Mouse (Mus musculus) megakaryocyte progenitor cell, adult 5-6 weeks (primary cell): ENCODE results near the gene Gm12216. TPM values are rescaled to one million over a fixed set of nuclear protein-coding genes. Genes with fewer than 3 reads are reported as not detected.

Experiments used
- ATAC-seq: replicated peaks from 2 replicates; pipeline ENCODE4 v1.8.0; 2016; ENCODE audit warnings: mild to moderate bottlenecking, moderate TSS enrichment, inconsistent platforms; ENCODE audit not compliant: poor library complexity
- total RNA-seq, 2 experiments: library from RNA; stranded (forward) in 1 of 2; stranded (reverse) in 1 of 2; fragments of 157-497, 149-512 nt in 1 of 2; fragments of 200-1000 nt in 1 of 2; gene quantifications; 2 replicates each; pipeline versions ENCODE4 v1.2.3 to v1.2.4; 2015 to 2017

Gene Gm12216
- total RNA-seq, 2 experiments from 2014 or later: 0.21 to 2.4 TPM

DNA sequence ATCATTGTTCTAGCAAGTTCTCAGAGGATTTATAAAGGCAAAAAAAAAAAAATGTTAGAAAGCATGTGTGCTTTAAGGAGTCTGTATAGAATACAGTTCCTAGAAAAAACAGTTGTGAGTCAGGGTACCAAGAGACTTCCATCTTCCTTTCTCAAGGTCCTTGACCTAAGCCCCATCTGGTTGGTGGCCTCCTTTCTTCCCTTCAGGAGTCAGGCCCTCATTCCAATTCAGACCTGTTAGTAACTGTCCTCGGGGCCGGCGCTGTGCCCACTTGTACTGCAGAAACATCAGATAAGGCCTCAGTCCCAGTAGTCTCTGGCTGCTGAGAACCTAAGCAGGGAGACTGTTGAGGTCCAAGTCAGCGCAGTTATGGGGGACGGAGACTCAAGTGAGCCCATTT lies 86.0 kb downstream of the Gm12216 start, which contains the start of gene Gm17334:
Gene Gm17334, minus strand, starts transcription at position 101 of the 400 bp plus-strand sequence.
- ATAC-seq: no peak

DNA sequence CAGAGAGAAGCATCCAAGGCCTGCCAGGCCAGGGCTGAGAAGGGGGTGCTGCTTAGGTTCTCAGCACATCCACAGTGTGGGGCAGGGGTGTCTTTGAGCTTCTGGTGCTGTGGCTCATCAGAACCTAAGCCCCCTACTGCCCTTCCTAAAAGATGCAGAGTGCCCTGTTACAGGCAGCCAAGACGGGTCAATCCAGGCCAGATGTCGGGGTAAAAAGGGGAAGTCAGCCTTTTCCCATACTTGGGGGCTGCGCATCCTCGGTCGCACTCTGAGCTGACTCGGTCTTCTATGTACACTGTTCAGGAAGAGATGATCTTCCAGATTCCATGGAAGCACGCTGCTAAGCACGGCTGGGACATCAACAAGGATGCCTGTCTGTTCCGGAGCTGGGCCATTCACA lies 86.5 kb downstream of the Gm12216 start:
- ATAC-seq: peak; percentile 27

DNA sequence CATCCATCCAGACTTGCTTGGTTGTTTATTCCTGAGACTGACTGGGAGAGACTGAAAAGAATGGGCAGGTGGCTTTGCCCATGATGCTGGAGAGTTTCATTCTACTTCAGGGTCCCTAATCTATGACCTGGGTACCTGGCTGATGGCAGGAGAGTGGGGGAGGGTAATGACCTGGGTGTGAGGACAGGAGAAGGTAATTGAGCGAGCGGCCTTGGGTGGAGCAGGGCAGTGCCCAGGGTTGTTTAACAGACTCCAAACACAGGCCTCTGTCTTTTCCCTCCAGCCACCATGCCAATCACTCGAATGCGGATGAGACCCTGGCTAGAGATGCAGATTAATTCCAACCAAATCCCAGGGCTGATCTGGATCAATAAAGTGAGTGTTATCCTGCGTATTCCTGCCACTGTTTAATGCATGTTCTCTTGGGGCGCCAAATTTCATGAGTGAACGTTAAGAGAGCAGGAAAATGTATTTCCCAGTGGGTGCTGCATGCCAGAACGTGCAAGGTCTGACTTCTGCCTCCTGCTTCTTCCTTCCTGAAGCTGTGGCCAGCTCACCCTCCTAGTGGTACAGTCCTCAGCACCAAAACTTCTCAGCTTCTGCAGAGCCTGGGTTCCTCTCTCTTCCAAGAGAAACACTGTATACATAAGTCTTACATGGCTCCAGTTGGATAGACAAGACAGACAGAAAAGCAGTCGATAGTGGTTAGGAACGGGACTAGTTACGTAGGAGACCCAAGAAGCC lies 87.9 kb downstream of the Gm12216 start:
- no peak for ATAC-seq

DNA sequence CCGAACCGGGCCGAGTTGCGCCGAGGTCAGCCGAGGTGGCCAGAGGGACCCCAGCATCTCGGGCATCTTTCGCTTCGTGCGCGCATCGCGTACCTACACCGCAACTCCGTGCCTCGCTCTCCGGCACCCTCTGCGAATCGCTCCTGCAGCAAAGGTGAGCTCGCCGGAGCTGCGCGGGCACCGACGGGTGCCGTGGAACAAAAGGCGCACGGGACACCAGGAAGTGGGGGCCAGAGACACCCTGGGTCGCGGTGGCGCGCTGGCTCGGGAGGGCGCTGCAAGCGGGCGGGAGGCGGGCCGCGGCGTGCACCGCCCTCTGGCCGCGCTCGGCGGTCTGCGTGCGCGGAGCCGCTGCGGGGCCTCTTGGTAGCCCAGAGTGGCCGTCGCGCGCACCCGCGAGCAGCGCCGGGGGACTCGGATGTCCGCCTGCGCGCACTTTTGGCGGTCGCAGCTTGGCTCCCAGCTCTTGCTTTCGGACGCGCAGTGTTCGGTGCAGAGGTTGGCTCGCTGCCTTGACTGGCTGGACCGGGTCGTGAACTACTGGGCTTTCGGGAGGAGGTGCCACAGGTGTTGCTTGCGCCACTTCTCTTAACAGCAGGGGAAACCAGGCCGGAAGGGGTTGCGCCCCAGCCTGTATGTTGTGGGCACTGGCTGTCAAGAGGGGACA lies 88.8 kb downstream of the Gm12216 start:
- ATAC-seq: peak; percentile 32

DNA sequence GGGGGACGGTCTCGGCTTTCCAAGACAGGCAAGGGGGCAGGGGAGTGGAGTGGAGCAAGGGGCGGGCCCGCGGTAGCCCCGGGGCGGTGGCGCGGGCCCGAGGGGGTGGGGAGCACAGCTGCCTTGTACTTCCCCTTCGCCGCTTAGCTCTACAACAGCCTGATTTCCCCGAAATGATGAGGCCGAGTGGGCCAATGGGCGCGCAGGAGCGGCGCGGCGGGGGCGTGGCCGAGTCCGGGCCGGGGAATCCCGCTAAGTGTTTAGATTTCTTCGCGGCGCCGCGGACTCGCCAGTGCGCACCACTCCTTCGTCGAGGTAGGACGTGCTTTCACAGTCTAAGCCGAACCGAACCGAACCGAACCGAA lies 89.3 kb downstream of the Gm12216 start, which contains the start of gene Irf1:
Gene Irf1, plus strand, starts transcription at position 255 of the 365 bp plus-strand sequence.
- ATAC-seq: peak; percentile 85

DNA sequence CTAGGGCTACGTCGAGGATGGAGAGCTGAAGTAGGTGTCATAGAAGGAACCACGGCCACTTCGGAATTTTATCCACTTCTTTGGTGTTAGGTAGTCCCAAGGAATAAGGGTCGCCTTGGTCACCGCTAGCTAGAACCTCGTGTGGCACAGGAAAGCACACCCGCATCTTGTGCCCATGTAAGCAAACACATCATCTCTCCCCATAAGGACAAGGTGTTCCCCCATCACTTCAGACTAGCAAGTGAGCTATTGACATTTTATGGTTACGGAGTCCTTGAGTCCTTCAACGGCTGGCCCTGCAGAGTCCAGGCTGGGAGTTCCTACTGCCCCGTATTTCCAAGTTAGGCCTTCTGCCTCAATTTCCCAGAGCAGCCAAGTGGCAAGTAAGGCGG lies 89.9 kb downstream of the Gm12216 start:
- no peak for ATAC-seq

DNA sequence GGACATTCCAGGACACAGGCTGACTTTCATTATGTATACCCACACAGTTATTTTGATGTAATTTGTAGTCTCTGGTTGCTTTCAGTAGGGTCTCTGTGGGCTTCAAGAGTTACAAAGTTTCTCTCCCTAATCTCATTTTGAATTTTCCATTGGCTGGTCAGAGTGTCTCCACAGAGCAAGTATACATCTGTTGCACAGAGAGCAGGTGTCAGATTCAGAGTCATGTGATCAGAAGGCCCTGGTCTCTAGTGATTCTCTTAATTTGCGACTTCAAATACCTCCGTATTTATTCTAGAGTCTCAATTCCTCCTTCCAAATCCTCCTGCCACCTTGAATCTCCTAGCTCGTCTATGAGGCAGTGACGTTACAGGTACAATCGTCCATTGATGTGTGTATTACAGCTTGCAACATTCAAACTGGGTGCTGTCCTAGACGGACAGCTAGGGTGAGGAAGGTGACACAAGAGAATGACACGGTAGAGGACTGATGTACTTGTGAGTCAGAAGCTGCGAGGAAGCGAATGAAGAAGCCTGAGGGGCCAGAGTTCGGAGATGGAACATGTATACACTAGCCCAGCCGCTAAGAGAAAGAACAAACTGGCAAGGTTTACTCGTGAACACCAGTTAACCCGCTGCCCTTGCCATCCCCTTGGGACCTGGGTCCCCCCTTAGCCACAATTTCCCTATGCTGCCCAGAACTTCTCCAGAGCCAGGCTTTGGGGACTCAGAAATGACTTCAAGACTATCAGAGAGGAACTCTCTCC lies 90.5 kb downstream of the Gm12216 start:
- ATAC-seq: no peak

DNA sequence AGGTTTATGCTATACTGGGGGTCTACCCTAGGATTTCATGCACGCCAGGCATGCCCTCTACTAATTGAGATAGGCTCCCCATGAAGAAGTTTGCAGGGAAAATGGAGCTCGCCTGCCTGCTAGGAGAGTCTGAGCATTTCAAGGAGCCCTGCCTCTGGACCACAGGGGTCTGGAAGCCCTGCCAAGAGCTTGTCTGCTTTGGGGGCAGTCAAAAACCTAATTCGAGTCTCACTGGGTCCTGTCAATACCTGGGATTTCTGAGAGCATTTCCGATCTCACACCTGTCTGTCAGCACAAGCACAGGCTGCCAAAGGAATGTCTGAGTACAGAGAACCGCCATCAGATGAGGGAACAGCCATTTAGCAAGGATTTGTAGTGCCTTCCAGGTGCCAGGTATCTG lies 94.5 kb downstream of the Gm12216 start:
- no peak for ATAC-seq

DNA sequence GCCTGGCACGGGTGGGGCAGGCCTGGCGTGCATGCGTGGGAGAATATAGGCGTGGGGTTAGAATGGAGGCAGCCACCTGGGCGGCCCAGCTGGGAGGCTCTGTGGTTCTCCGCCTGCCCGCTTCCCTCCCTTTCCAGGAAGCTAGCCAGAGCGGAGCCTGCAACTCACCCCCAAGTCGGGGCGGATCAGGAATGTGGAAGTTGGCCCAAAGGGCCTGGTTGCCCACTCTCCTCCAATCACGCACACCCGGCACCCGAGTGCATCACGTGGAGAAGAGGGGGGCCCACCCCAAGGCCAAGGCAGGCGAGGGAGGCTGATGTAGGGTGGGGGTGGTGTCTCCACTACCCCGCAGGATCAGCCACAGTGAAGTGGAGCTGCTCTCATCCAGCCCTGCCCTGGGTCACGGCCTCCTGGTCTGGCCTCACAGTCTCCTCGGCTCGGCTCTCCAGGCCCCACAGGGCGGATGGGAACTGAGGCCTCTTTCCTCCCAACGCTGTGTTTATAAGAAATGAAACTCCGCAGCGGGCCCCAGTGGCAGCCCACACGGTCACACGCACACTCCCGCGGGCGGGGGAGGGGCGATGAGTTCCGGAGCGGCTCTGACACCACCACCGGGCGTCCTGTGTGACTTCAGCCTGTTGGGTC lies 95.4 kb downstream of the Gm12216 start:
- peak; percentile 78 for ATAC-seq

DNA sequence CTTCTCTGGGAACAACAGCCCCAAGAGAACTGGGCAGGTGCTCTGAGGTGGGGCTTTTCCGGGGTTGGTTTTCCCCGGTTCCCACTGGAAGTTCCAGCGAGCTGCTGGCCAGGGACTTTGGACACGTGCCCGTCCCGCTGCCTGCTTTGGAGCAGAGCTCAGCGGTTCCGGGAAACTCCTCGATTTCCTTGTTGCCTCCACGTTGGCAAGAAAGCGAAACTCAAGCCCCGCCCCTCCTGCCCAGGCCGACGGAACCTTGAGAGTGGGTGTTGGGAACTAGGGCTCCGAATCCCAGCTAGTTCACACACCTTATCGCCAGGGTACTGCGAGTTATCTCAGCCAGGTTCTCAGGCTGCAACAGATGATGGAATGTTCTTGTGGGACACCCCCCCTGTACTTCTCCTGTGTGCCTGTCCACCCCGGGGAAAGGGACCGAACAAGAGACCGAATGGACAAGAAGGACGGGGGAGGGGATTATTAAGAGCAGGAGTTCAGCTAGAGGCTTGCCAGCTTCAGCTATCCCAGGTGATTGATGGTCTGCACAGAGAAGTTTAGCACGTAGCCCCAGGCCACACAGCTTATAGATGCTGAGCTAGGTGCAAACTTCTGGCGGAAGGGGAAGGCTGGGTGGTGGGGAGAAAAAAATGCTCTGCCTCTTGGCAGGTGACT lies 96.1 kb downstream of the Gm12216 start:
- peak; percentile 21 for ATAC-seq

DNA sequence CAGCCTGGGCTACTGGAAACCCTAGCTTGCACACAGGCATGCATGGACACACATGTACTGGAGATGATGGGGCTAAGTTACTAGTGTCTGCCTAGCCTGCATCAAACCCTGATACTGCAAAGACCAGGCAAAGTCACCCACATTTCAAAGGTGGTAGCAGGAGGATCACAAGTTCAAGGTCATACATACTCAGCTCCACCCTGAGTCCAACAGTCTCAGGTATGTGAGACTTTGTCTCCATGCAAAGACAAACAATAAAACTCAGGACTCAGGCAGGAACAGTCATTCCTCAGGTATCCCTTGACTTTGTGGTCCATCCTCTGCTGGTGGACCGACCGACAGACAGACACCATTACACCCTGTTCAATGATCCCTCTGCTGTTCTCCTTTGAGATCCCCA lies 96.6 kb downstream of the Gm12216 start:
- no peak for ATAC-seq

DNA sequence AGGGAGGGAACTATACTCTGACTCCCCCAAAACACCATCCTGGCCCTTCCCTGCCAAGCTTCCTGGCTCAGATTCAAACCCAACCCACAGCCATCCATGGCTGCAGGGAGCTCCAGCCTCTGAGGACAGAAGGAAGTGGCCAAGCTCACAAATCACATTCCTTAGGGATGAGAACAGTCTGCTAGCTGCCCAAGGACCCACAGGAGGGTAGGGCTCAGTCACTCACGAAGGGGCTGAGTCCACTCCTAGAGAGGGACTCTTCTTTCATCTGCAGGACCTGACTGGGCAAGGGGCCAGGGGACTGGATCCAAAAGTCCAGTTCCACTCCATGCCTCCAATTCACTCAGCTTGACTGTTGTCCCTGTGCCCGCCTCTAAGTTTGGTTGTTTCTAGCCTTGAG lies 97.2 kb downstream of the Gm12216 start:
- ATAC-seq: no peak

DNA sequence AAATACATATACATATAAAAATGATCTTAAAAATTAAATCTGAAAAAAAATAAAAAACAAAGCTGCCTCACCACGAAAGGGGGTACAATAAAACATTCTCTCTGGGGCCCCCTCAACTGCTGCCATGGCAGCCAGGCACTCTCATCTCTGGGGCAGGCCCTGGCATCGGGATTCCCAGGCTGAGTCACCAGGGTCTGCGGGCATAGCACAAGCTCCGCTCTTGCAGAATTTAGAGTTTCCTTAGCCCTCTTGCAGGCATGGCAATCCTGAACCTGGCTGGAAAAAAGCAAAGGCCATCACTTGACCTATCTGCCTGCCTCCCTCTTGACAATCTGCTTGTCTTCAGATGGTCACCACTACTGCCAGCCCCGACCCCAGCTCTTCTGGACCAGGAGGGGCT lies 97.8 kb downstream of the Gm12216 start:
- no peak for ATAC-seq

DNA sequence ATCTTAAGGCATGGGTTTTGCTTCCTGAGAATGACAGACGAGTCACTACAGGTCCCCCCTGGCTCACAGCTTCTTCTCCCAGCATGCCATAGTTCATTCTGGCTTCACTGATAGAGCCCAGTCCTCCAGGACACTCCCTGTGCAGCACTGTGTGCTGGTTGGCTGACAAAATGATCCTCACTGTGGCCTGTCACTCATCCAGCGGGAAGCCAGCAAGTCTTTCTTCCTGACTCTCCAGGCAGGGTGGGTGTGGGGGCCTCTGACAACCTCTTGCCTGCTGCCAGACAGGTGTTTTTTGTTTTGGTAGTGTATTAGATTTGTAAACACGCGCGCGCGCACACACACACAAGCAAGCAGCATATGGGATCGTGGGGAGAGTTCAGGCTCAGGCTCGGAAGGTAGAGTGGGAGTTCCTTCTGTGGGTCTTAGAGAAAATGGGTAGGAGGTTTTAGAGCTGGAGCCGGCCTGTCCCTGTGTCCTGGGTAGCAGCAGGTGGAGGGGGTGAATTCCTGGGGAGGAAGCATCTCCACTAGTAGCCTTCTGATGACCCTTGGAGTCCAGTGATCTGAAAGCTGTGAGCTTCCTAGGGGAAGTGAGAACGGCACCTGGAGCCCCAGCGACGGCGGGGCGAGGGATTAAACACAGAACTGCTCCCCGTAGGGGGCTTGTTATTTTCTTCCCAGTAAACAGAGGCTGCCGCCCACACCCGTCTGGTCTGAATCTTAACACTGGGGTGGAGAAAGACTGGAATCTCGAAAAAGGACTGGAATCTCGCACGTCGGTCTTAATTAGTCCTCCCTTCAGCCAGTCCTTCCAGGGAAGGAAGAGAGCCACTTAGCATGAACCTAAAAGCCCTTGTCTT lies 99.3 kb downstream of the Gm12216 start:
- ATAC-seq: no peak

DNA sequence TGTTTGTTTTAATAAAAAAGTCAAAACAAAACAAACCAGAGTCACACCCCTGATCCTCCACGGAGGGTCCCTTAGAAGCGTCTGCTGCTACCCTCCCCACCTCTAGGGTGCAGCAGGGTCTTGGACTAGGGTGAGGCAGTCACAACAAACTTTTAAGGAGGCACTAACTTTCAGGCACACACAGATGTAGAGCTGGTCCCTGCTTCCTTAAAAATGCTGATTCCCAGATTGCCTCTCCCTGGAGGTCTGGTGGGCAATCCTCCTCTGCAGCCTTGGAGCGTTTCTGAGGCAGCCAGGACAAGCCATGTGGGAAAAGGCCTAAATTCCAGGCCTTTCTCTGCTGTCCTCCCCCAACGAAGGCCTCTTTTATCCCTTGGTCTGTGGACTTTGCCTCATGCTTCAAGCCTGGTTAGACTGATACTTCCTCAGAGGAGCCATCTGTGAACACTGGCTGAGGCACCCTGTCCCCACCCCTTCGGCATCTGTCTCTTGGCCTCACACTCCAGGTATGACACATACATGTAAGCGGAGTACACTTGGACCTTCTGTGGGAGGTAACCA lies 100.2 kb downstream of the Gm12216 start:
- ATAC-seq: no peak

DNA sequence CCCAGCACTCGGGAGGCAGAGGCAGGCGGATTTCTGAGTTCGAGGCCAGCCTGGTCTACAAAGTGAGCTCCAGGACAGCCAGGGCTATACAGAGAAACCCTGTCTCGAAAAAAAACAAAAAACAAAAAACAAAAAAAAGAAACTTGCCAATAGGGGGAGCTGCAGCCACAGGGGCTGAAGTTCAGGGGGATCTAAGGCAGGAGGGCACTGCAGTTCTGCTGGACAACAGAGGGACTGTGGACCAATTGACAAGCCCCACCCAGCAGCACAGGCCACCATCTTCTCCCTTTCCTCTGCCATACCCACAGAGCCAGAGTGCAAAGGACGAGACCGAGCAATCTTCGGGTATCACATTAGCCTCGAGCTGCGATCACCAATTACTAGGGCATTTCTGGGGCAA lies 101.0 kb downstream of the Gm12216 start:
- ATAC-seq: 0 out of 2 replicates have a peak, but pooled peaks have one; percentile 56

DNA sequence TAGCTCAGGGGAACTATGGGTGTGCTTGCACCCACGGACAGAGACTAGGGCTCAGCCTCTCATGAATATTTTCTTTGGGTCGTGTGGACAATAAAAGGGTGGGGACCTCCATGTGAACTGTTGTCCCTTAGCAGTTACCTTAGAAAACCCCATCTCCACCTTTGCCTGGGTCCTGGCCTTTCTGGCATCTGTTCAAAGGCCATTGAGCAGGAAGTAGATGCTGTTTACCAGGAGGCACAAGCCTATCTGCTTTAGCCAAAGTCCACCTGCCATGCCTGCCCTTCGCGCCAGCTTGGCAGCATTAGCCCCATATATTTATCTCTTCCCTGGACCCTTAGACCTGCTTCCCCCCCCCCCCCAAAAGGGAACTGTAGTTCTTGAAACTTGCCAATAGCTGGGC lies 101.4 kb downstream of the Gm12216 start:
- no peak for ATAC-seq

DNA sequence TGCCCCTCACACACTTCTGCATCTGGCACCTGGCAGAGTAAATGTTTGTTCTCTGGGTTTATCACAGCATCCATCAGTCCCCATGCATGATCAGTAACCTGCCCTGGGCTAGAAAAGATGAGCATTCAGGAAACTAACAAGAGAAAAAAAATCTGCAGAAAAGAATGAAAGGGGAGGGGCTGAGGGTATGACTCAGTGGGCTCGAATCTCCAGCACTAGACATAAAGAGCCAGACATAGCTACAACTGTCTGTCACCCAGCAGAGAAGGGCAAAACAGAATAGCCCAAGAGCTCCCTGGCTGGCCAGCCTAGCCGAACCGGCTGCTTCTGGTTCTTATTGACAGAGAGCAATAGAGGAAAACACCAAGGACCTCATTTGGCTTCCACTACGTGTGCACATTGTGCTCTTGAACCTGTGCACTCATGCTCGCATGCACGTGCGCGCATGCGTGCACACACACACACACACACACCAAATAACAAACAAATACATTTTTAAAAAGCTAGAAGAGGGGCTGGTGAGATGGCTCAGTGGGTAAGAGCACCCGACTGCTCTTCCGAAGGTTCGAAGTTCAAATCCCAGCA lies 104.0 kb downstream of the Gm12216 start:
- no peak for ATAC-seq

DNA sequence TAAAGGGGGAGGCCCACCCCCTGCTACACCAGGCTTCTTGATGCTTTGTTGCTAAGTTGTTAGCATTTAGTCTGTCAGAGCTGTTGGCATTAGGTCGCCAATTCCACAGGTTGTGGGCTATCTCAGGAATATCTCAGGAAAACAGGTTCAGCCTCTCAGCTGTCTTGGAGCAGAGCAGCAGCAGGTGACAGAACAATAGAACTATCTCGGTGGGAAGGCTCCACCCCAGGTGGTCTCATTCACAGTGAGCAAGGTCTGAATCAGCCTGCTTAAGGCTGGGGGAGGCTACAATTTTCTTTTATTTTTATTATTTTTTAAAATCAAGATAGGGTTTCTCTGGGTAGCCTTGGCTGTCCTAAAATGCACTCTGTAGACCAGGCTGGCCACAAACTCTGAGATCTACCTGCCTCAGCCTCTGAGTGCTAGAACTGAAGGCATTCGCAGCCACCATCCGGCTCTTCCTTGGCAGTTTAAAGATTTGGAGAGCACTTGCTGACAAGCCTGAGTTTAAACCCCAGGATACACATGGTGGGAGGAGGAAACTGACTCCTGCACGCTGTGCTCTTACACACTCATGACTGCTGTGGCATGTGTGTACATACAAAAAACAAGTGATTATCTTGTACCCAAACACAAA lies 109.2 kb downstream of the Gm12216 start:
- no peak for ATAC-seq
